Mouse (Mus musculus) thymus, adult 2 months (tissue): Measurements from ENCODE around the gene Rccd1.

ENCODE experiments used
- CTCF ChIP-seq: fragments of 200-500 bp; IDR thresholded peaks from 2 replicates; pipeline ENCODE4 v1.5.1; 2012; ENCODE audit warnings: mild to moderate bottlenecking, control low read depth, low read length, moderate library complexity, borderline replicate concordance; ENCODE audit not compliant: control insufficient read depth, poor library complexity, insufficient read depth; ENCODE audit errors: extremely low read depth
- POLR2A ChIP-seq: fragments of 200-500 bp; IDR thresholded peaks from 2 replicates; pipeline ENCODE4 v1.6.1; 2012; ENCODE audit warnings: mild to moderate bottlenecking, low read length, control low read depth, moderate library complexity; ENCODE audit not compliant: control insufficient read depth, poor library complexity, insufficient read depth; ENCODE audit errors: extremely low read depth

GRCm38 (mm10) chr7:80342858-80343257 is 18.6 kb upstream of the Rccd1 start, which contains the start of gene Hddc3:
- TF ChIP-seq CTCF (peak; percentile 84; the same call in 1 of the 2 replicates), POLR2A (peak; percentile 85)
